Mouse (Mus musculus) stomach, postnatal 0 days (tissue): ENCODE data around the gene Ap2a1.

Experiments
- CTCF ChIP-seq: IDR thresholded peaks from 2 replicates; pipeline ENCODE4 v1.5.1; 2016; ENCODE audit warnings: antibody characterized with exemption, low read depth, mild to moderate bottlenecking, moderate library complexity
- EP300 ChIP-seq: optimal IDR thresholded peaks from 2 replicates; pipeline ENCODE3; 2016; ENCODE audit warnings: antibody characterized with exemption

DNA sequence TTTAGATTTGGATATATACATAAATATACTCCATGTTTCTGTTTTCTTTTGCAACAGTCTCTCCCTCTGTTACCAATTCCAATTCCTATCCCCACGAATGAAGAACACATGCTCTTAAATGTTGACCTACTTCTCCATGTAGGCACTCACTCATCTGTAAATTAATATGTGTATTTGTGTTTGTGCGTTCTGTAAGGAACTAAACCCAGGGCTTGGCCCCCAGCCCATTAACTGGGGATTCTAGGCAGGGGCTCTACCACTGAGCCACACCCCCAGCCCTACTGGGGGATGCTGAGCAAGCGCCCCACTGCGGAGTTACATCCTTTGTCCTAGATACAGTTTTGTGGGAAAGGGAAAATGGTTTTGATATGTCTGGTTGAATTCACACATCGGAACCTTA lies 10.2 kb downstream of the Ap2a1 start:
- no peak for TF ChIP-seq CTCF
- no peak for TF ChIP-seq EP300
